Mouse (Mus musculus) testis, adult 2 months (tissue): ENCODE measurements around the gene Theg.

ENCODE experiments used
- CTCF ChIP-seq: fragments of 200-500 bp; IDR thresholded peaks from 2 replicates; pipeline ENCODE4 v1.5.1; 2012; ENCODE audit warnings: low read depth, mild to moderate bottlenecking, inconsistent platforms, low read length, moderate library complexity; ENCODE audit not compliant: control insufficient read depth, insufficient read depth, insufficient replicate concordance
- POLR2A ChIP-seq: fragments of 200-500 bp; IDR thresholded peaks from 2 replicates; pipeline ENCODE4 v1.6.1; 2012; ENCODE audit warnings: low read depth, mild to moderate bottlenecking, inconsistent platforms, low read length, moderate library complexity; ENCODE audit not compliant: control insufficient read depth

- TF ChIP-seq CTCF: no peak
- no peak for TF ChIP-seq POLR2A
Observed at GRCm38 (mm10) chr10:79526661-79527452, 60.3 kb downstream of the Theg start.
